Mouse (Mus musculus) hematopoietic stem cell, adult 5-6 weeks (primary cell): ENCODE data around the gene Morn3. TPM values are rescaled to one million over a fixed set of nuclear protein-coding genes. Genes with fewer than 3 reads are reported as not detected.
A peak's percentile ranks its signal among the peaks of the same experiment; 100 is the strongest.

ENCODE experiments used
- ATAC-seq, 2 experiments: fragments of 125-278 bp in 1 of 2; replicated peaks in 1 of 2; 2 replicates each; pipeline ENCODE4 v1.8.0; 2016 to 2017; ENCODE audit warnings: inconsistent platforms in 2 of 2, mild to moderate bottlenecking in 2 of 2, moderate number of reproducible peaks in 2 of 2, low read depth in 1 of 2, moderate TSS enrichment in 1 of 2; ENCODE audit not compliant: low FRiP score in 2 of 2, poor library complexity in 2 of 2, severe bottlenecking in 2 of 2, insufficient read depth in 1 of 2, low TSS enrichment in 1 of 2
- total RNA-seq: library from RNA; stranded (forward); fragments of 172-1452, 232-1000 nt; gene quantifications from 2 replicates; pipeline ENCODE4 v1.2.3, GENCODE M21; 2017

Morn3 gene
- total RNA-seq, 1 experiment from 2014 or later: not detected

DNA sequence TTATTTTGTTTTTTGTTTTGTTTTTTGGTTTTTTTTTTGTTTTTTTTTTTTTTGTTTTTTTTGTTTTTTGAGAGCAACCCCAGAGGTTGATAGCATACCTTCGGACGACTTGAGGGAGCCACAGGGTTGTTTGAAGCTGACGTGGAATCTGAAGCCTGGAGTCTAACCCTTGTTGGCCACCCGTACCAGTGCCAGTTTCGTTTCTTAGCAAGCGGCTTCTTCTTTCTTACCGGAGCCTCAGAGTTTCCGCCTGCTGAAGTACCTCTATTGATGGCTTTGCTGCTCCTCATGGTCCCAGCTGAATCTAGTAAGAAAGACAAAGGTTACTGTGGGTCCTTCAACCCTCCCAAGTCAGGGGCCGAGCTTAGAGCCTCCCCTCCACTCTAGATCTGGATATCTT is 35.1 kb downstream of the Morn3 start:
- ATAC-seq: no peak

DNA sequence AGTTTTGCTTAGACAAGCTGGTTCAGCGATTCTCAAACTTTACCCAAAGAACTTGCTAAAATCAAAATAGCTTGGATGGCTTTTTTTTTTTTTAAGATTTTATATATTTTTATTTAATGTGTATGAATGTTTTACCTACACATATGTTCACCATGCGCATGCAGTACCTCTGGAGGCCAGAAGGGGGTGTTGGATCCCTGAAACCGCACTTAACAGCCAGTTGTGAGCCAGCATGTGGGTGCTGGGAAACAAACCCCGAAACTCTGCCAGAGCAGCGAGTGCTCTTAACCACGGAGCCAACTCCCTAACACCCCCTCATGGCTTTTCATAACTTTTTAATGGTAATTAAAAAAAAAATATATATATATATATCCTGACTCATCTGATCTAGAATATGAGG is 36.0 kb downstream of the Morn3 start:
- no peak for ATAC-seq

DNA sequence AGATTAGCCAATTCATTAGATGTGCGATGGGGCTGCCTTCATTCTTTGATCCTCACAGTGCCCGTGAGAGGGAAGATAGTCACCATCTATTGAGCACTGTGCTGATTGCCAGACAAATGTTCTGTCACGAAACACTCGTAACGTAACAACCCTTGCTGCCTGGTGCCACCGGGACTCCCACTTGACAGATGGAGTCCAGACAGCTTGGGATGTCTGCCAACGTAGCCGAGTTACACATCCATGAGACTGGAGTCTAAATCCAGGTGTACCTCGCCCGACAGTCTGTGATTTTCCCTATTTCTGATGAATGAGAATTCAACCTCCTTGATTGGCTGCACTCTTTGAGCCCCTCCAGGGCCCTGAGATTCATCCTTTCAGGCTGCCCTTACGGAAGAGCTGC is 36.9 kb downstream of the Morn3 start:
- no peak for ATAC-seq

DNA sequence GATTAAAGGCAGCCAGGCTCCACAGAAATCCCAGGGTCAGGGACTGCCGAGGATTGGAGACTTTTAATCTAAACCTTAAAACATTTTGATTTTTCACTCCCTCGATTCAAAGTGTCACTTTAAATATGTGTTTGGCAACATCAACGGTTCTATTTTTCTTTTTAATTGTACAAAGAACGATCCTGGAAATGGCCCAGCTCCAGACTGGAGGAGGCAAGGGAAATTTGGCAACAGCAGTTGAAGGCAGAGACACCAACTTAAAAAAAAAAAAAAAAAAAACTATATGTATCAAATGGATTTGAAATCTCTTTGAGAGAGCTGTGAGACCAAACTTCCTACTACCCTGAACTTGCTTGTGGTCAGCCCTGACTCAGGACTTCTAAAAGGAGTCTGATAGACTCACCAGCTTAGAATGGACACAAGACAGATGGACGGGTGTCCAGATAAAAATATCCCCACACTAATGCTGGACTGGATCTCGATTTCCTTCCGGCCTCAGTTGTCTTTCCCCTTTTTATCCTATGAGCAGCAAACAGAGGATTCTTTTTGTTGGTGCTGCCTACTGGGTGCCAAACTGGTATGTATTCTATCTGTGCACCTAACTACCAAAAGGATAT is 37.8 kb downstream of the Morn3 start:
- no peak for ATAC-seq

DNA sequence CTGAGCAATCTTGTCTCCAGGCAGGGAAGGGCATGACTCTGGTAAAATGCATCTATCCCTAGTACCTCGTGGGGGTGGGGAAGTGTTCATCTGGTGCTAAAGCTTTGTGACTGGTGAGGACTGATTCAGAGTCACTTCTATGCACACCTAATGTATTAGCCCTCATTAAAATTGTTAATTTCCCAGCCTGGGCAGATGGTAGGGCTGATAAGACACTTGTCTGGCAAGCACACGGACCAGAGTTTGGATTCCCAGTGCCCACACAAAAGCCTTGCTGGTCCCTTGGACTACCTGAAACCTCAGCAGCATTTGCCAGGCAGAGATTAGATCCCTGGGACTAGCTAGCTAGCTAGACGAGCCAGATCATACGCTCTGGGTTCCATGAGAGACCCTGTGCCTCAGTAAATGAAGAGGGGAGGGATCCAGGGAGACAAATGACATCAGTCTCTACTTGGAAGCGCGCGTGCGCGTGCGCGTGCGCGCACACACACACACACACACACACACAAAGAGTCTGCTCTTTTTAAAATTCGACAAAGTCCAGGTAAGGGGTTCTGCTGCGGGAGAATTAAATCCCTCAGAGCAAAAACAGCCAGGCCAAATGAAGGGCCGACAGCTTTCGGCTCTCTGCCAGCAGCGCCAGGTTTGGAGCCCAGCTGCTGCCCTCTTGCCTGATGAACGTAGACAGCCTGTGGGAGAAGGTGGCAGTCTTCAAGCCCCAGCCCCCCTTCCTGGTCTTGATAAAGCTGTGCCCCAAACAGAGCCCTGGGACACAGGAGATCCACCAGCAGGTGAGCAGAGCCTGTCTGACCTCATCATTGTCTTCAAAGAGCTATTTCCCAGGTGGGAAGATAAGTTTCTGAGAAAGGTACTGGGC is 40.9 kb downstream of the Morn3 start:
- ATAC-seq: no peak

DNA sequence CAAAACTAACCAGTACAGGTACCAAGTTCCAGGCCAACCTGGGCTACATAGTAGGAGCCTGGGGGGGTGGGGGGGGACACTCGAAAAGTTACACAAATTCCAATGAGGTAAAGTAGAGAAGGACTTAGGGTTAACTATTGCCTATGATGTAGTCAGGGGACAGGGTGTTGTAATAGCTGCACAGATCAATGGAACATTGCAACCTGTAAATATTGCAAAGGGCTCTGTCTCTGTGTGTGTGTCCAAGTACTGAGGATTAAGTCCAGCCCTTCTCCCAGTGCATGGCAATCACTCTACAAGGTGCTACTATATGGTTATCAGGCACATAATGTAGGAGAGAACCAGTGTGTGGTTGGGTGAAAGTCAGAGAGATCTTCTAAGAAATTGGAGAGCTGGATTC is 45.9 kb downstream of the Morn3 start:
- no peak for ATAC-seq

DNA sequence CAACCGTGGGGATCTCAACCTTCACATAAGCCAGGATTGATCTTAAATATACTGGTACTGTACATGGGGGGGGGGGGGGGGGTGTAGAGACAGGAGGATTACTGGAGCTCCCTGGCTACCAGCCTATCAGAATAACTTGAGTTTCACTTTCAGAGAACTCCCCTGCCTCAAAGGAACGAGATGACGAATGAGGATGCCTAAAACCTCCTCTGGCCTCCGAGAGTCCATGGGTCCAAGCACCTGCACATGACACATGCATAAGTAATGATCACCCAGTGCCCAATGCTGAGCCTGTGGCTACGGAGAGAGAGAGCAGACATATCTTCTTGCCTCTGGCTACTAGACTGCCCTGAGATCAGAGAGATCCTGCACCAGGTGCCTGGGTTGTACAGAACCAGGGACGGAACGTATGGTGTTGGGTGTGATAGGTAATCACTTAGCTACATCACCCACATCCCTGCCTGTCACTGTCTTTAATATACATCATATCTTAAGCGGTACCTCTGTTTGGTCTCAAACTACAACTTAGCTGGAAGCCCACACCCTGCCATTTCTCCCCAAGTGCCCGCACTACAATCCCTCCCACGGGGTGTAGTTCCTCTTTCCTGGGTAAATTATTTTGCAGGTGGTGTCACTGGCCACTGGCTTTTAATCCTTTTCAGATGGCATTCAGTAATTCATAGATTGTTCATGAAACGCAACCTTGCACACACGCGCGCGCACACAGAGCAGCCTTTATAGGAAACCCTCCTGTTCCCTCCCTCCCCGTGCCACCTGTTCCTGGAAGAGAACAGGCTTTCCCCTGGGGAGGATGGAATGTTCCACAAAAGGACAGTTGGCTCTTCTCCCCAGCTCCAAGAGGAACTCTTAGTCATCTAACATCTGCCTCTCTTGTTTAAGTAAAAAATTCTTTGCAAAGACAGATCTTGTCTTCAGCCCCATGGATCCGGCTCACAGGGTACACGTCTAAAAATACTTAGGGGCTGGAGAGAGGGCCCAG is 49.3 kb downstream of the Morn3 start:
- peak; percentile 38 to 58; a peak in 3 of 4 replicates for ATAC-seq

DNA sequence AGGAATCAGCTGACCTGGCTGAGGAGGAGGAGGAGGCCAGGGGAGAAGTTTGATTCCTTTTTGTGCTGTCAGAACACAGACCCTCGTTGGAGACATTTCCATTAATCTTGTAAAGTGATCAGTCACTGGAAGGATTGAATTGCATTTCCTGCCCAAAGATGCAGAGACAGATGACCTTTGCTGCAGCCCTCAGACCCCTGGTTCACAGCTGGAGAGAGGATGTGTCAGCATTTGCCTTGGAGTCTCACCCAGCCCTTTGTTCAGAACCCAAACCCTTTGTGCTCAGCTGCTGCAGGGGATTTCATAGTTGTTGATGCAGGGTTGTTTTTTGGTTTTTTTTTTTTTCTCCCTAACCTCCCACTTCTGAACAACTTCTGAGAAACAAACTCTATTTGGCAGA is 51.9 kb downstream of the Morn3 start:
- ATAC-seq: no peak

DNA sequence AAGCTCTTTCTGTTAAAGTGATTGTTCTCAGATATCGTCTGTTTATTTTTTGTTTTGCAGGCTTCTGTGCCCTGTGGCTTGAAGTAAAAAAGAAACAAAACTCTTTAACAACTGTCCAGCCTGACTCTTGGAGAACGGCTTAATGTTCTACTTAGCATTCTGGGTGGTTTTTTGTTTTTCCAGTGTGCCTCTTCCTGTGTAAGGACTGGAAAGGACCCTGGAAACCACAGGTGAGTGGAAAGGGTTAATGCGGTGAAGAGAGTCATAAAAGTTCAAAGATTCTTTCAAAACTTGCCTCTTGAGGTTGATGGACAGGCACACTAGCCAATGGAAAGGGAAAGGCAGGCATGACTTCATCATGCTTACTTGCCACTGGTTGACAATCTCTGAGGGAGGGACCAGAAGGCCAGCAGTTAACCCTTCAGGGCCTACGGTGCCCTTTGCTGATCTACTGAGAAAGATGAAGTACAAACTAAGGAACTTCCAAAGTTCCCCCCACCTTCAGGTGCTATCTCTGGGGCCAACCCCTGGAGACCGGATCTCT is 52.4 kb downstream of the Morn3 start:
- peak; percentile 88 to 92 for ATAC-seq

DNA sequence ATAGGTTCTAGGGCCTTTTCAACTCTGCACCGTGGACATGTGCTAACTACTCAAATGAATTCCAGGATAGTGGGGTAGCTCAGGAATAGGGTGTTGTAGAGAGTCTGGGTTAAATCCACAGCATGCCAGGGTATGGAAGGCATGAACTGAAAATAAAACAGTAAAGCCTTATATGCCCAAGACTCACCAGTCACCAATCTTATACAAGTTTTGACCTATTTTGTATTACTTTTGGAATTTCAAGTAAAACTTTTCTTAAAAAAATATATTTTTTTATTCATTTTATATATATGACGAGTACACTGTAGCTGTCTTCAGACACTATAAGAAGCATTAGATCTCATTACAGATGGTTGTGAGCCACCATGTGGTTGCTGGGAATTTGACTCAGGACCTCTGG is 53.0 kb downstream of the Morn3 start:
- no peak for ATAC-seq

DNA sequence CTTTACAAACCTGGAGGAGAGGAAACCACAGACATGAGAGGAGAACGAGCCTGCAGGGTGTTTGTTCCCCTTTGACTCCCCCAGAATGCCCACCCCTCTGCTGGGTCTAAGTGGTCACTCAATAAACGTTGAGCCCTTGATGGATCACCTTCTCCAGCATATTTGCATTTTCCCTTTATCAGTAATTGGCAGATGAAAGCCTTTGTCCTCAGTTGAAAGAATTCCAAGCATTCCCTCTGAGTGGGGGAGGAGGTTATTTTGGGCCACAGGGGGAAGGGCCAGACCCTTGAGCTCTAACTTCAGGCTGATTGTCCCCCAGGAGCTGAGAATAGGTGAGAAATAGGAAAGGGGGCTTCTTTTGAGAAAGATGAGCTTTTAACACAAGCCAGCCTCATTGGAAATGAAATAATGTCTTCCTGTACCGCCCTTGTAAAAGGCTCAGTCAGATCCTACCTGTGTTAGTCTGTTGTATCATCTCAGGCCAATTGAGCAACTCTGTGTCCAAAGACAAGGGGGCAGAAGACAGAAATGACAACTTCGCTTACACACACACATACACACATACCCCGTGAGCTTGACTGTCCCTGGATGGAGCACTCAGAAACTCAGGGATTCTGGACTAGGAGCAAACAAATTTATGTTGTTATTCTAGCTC is 55.3 kb downstream of the Morn3 start:
- no peak for ATAC-seq

DNA sequence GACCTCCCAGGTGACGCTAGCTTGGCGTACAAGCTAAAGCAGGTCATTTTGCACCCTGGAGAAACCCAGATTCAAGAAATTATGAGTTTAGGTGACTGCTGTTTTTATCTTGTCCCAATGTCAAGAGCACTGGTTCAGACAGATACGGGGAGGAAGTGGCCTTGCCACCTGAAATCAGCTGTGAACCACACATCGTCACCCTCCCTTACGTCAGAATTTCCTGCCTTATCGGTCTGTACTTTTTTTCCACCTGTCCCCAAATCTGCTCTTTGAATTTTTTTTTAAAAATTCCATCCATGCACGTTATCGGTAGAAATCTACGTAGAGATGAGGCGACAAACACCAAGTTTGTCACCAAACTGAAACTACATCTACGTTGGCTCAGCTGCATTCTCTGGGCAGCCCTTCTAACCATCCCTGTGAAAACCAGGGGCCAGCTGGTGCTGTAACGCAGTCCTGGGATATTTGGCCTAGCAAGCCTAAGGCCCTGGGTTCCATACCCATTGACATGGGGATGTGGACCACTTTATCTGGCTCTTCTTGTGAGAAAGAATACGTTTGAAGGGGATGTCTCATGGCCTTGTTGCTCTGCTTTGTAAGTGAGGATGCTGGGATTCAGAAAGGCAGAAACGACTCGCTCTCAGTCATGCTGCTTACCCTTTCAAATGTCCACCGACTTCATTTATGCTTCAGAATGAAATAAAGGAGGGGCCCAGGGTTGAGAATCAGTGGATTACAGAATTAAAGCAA is 56.2 kb downstream of the Morn3 start:
- no peak for ATAC-seq

DNA sequence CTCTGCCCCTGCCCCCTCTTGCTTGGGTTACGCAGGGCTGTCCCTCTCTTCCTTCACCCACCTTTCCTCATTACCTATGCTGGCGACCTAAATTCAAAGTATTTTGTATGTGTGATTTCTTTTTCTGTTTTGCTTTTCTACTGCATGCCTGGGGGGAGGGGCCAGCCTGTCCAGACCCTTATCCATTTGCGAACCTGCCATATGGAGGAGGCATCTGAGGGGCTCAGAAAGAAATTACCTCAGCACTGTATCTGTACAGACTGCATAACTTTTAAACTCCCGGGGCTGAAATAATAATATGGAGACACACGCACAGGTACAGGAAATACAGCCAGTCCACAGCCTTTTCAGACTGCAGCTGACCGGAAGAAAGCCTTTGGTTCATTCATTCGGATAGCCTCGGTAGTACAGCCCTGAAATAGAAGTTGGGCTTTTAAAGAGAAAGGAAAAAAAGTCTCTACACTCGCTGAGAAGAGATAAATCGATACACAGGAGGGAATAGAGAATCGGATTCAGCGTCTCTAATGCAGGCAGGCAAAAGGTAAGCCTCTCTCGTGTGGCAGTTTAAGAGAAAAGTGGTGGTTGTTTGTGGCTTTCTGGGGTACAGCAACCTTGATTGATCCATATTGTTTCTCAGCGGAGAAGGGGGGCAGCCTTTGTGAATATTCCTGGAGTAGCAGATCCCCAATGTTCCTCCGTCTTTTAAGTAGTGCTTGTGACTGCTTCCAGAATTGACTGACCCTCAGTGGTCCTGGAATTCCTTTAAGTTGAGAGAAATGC is 57.1 kb downstream of the Morn3 start, which contains the start of gene Kdm2b:
Gene Kdm2b (minus strand): TSS at position 273 of the 780 bp plus-strand sequence.
- no peak for ATAC-seq

DNA sequence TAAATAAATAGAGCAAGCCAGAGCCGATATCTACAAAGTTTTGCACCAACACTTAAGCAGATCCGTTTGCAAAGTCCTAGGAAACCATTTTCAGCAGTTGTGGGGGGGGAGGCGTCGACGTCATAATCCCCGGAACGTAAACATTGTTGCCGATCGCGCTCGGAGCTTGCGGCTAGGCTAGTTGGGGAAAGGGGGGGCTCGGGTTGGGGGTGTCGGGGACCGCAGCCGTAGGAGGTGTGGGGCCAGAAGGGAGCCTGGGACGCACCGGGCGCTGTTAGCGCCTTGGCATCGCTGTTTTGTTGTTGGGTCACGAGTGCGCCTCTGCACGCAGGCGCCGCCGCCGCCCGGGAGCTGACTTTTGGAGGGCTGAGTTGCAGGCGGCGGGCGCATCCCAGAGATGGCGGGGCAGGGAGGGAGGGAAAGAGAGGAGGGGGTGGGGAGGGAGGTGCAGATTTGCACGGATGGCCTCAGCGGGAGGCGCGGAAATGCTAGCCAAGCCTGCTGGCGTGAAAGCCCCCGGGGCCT is 57.8 kb downstream of the Morn3 start:
- ATAC-seq: peak; percentile 29 to 64; a peak in 3 of 4 replicates

DNA sequence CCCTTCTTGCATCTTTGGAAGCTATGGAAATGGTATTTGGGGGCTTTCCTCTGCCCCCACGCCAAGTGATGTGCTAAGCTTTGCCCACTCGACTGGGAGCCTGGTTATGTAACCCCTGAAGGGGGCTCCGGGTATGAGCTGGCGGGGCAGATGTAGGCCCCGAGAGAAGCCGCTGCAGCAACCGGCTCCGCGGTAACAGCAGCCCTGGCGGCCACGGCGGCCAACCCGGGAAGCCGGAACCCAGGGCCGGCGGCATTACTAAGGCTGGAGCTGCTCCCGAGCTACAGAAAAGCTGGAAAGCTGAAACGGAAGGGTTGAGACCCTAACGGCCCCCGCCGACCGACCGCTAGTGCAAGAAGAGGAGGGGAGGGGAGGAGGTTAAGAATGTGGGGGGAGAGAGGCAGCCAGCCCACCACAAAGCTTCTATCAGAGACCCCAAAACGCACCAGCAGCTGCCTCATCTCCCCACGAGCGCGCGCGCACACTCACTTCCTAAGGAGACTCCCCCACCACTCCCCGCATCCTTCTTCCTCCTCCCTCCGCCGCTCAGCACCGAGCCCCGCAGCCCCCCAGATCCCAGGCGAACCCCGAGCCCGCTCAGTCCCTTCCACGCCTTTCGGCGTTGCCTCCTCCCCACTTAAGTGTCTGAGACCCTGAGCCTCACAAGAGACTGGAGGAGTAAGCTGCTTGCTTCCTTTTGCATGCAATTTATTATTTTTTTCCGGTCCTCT is 58.6 kb downstream of the Morn3 start:
- ATAC-seq: peak; percentile 29 to 40; a peak in 2 of 4 replicates
